Mouse (Mus musculus) cerebellum, adult 2 months (tissue): Measurements from ENCODE around the gene AB124611.

Source experiments
- CTCF ChIP-seq: fragments of 200-500 bp; IDR thresholded peaks from 2 replicates; pipeline ENCODE4 v1.5.1; 2011; ENCODE audit warnings: low read depth, mild to moderate bottlenecking, control low read depth, low read length, moderate library complexity, borderline replicate concordance; ENCODE audit not compliant: insufficient read depth
- POLR2A ChIP-seq: fragments of 200-500 bp; IDR thresholded peaks from 2 replicates; pipeline ENCODE4 v1.6.1; 2011; ENCODE audit warnings: low read length, control low read depth, borderline replicate concordance; ENCODE audit not compliant: insufficient read depth

GRCm38 (mm10) chr9:21576286-21576685 is 50.3 kb downstream of the AB124611 start:
- no peak for TF ChIP-seq POLR2A
- no peak for TF ChIP-seq CTCF
